Mouse (Mus musculus): ENCODE measurements at regions not wholly inside any gene's neighbourhood (a gene's known extent, or its start where the extent isn't known, plus 50 kb on each side); places are given as distances from the start of the nearest gene placed in this dataset.

- H3K9me3 ChIP-seq (ENCODE audit: control insufficient read depth, low read length): no peaks in the 10 kb centered on the region
- whole genome bisulfite sequencing: 80% methylated on average over 6 of the region's 6 CpGs
- H3K4me2 ChIP-seq (replicated peaks; ENCODE audit: low read depth, low read length): no peak overlapping the region
- H3K27me3 ChIP-seq (ENCODE audit: control insufficient read depth, insufficient read depth, low read length): no peaks in the 10 kb centered on the region
- no peaks in the 10 kb centered on the region for H3K4me1 ChIP-seq (replicated peaks; ENCODE audit: control insufficient read depth, insufficient read depth, low read length)
- H3K27ac ChIP-seq (ENCODE audit: low read depth, low read length): no peak overlapping the region
- ATAC-seq (ENCODE audit: low FRiP score): no peak
- no peak overlapping the region for H3K4me3 ChIP-seq (ENCODE audit: low read depth, low read length)
- H3K36me3 ChIP-seq (ENCODE audit: control insufficient read depth, insufficient read depth, low read length): no peaks in the 10 kb centered on the region
- H3K9ac ChIP-seq (ENCODE audit: low read depth, low read length): no peak overlapping the region
- no peak for DNase-seq (ENCODE audit: low spot score)
Measured at GRCm38 (mm10) chr15:68620417-68621214, 2119.9 kb upstream of the Lrrc6 start.

- 63% methylated on average over 8 of the region's 8 CpGs for WGBS
- Histone ChIP-seq H3K9me3 (ENCODE audit: control insufficient read depth, low read length) (no peaks in the 10 kb centered on the region), H3K27ac (ENCODE audit: low read depth, low read length) (no peak overlapping the region), H3K27me3 (ENCODE audit: control insufficient read depth, insufficient read depth, low read length) (no peaks in the 10 kb centered on the region), H3K9ac (ENCODE audit: low read depth, low read length) (no peak overlapping the region), H3K4me1 (replicated peaks; ENCODE audit: control insufficient read depth, insufficient read depth, low read length) (no peaks in the 10 kb centered on the region), H3K4me3 (ENCODE audit: low read depth, low read length) (no peak overlapping the region), H3K4me2 (replicated peaks; ENCODE audit: low read depth, low read length) (no peak overlapping the region), H3K36me3 (ENCODE audit: control insufficient read depth, insufficient read depth, low read length) (no peaks in the 10 kb centered on the region)
- no peak for ATAC-seq (ENCODE audit: low FRiP score)
- DNase-seq (ENCODE audit: low spot score): no peak
Measured at GRCm38 (mm10) chr15:68606110-68606791, 2105.5 kb upstream of the Lrrc6 start.

GRCm38 (mm10) chr15:68605478-68605877, 2104.8 kb upstream of the Lrrc6 start:
- no peak overlapping the region for H3K9ac ChIP-seq (ENCODE audit: low read depth, low read length)
- no peak overlapping the region for H3K27ac ChIP-seq (ENCODE audit: low read depth, low read length)
- WGBS: 85% methylated on average over 2 of the region's 2 CpGs
- DNase-seq (ENCODE audit: low spot score) (no peak), ATAC-seq (ENCODE audit: low FRiP score) (no peak)
- H3K9me3 ChIP-seq (ENCODE audit: control insufficient read depth, low read length): no peaks in the 10 kb centered on the region
- H3K36me3 ChIP-seq (ENCODE audit: control insufficient read depth, insufficient read depth, low read length): no peaks in the 10 kb centered on the region
- no peak overlapping the region for H3K4me3 ChIP-seq (ENCODE audit: low read depth, low read length)
- no peaks in the 10 kb centered on the region for H3K27me3 ChIP-seq (ENCODE audit: control insufficient read depth, insufficient read depth, low read length)
- no peaks in the 10 kb centered on the region for H3K4me1 ChIP-seq (replicated peaks; ENCODE audit: control insufficient read depth, insufficient read depth, low read length)
- H3K4me2 ChIP-seq (replicated peaks; ENCODE audit: low read depth, low read length): no peak overlapping the region

- Histone ChIP-seq H3K9me3 (ENCODE audit: control insufficient read depth, low read length) (no peaks in the 10 kb centered on the region), H3K4me1 (replicated peaks; ENCODE audit: control insufficient read depth, insufficient read depth, low read length) (no peaks in the 10 kb centered on the region), H3K36me3 (ENCODE audit: control insufficient read depth, insufficient read depth, low read length) (no peaks in the 10 kb centered on the region), H3K27ac (ENCODE audit: low read depth, low read length) (no peak overlapping the region), H3K9ac (ENCODE audit: low read depth, low read length) (no peak overlapping the region), H3K4me3 (ENCODE audit: low read depth, low read length) (no peak overlapping the region), H3K4me2 (replicated peaks; ENCODE audit: low read depth, low read length) (no peak overlapping the region), H3K27me3 (ENCODE audit: control insufficient read depth, insufficient read depth, low read length) (no peaks in the 10 kb centered on the region)
- DNase-seq (ENCODE audit: low spot score) (no peak), ATAC-seq (ENCODE audit: low FRiP score) (no peak)
- 87% methylated on average over 4 of the region's 4 CpGs for WGBS
Measured at GRCm38 (mm10) chr15:68582177-68582576, 2081.5 kb upstream of the Lrrc6 start.

- no peaks in the 10 kb centered on the region for H3K27me3 ChIP-seq (ENCODE audit: control insufficient read depth, insufficient read depth, low read length)
- no peaks in the 10 kb centered on the region for H3K36me3 ChIP-seq (ENCODE audit: control insufficient read depth, insufficient read depth, low read length)
- no peak overlapping the region for H3K4me3 ChIP-seq (ENCODE audit: low read depth, low read length)
- no peak for ATAC-seq (ENCODE audit: low FRiP score)
- H3K9me3 ChIP-seq (ENCODE audit: control insufficient read depth, low read length): no peaks in the 10 kb centered on the region
- no peaks in the 10 kb centered on the region for H3K4me1 ChIP-seq (replicated peaks; ENCODE audit: control insufficient read depth, insufficient read depth, low read length)
- no peak overlapping the region for H3K27ac ChIP-seq (ENCODE audit: low read depth, low read length)
- H3K4me2 ChIP-seq (replicated peaks; ENCODE audit: low read depth, low read length): no peak overlapping the region
- no peak for DNase-seq (ENCODE audit: low spot score)
- 95% methylated on average over 2 of the region's 2 CpGs for WGBS
- H3K9ac ChIP-seq (ENCODE audit: low read depth, low read length): no peak overlapping the region
Measured at GRCm38 (mm10) chr15:68579486-68579885, 2078.8 kb upstream of the Lrrc6 start.

GRCm38 (mm10) chr15:68560654-68561053, 2059.9 kb upstream of the Lrrc6 start:
- Histone ChIP-seq H3K9ac (ENCODE audit: low read depth, low read length) (no peak overlapping the region), H3K4me1 (replicated peaks; ENCODE audit: control insufficient read depth, insufficient read depth, low read length) (no peaks in the 10 kb centered on the region), H3K27me3 (ENCODE audit: control insufficient read depth, insufficient read depth, low read length) (no peaks in the 10 kb centered on the region), H3K27ac (ENCODE audit: low read depth, low read length) (no peak overlapping the region), H3K4me3 (ENCODE audit: low read depth, low read length) (no peak overlapping the region), H3K36me3 (ENCODE audit: control insufficient read depth, insufficient read depth, low read length) (no peaks in the 10 kb centered on the region), H3K9me3 (ENCODE audit: control insufficient read depth, low read length) (no peaks in the 10 kb centered on the region), H3K4me2 (replicated peaks; ENCODE audit: low read depth, low read length) (no peak overlapping the region)
- 85% methylated on average over 3 of the region's 3 CpGs for WGBS
- DNase-seq (ENCODE audit: low spot score): no peak
- no peak for ATAC-seq (ENCODE audit: low FRiP score)

GRCm38 (mm10) chr15:68556133-68556532, 2055.4 kb upstream of the Lrrc6 start:
- Histone ChIP-seq H3K27me3 (ENCODE audit: control insufficient read depth, insufficient read depth, low read length) (no peaks in the 10 kb centered on the region), H3K4me2 (replicated peaks; ENCODE audit: low read depth, low read length) (no peak overlapping the region), H3K9ac (ENCODE audit: low read depth, low read length) (no peak overlapping the region), H3K36me3 (ENCODE audit: control insufficient read depth, insufficient read depth, low read length) (no peaks in the 10 kb centered on the region), H3K27ac (ENCODE audit: low read depth, low read length) (no peak overlapping the region), H3K4me1 (replicated peaks; ENCODE audit: control insufficient read depth, insufficient read depth, low read length) (no peaks in the 10 kb centered on the region), H3K4me3 (ENCODE audit: low read depth, low read length) (no peak overlapping the region), H3K9me3 (ENCODE audit: control insufficient read depth, low read length) (no peaks in the 10 kb centered on the region)
- no peak for ATAC-seq (ENCODE audit: low FRiP score)
- DNase-seq (ENCODE audit: low spot score): no peak
- WGBS: 78% methylated on average over 7 of the region's 7 CpGs

GRCm38 (mm10) chr15:68536055-68536325, 2035.3 kb upstream of the Lrrc6 start:
- Histone ChIP-seq H3K36me3 (ENCODE audit: control insufficient read depth, insufficient read depth, low read length) (no peaks in the 10 kb centered on the region), H3K4me2 (replicated peaks; ENCODE audit: low read depth, low read length) (no peak overlapping the region), H3K27me3 (ENCODE audit: control insufficient read depth, insufficient read depth, low read length) (no peaks in the 10 kb centered on the region), H3K27ac (ENCODE audit: low read depth, low read length) (no peak overlapping the region), H3K4me1 (replicated peaks; ENCODE audit: control insufficient read depth, insufficient read depth, low read length) (0 out of 2 replicates have a peak, but pooled peaks cover 2% of the 10 kb centered on the region), H3K9ac (ENCODE audit: low read depth, low read length) (no peak overlapping the region), H3K9me3 (ENCODE audit: control insufficient read depth, low read length) (no peaks in the 10 kb centered on the region), H3K4me3 (ENCODE audit: low read depth, low read length) (no peak overlapping the region)
- no peak for DNase-seq (ENCODE audit: low spot score)
- no peak for ATAC-seq (ENCODE audit: low FRiP score)
- WGBS: 73% methylated on average over 4 of the region's 4 CpGs
